ENCODE assay signal across 23 mouse cellular contexts in genomic region chr19:58586046-58586445, GRCm38 (mm10).
DNase-seq lines count a peak whose midpoint lies in the region; TF ChIP-seq lines count a peak whose summit lies in the region.
"Had no signal": no experiment of that assay in that cellular context is flagged by ENCODE, and none has a peak within 500 bp of the region (broad histone marks: within the 10 kb centered on the region; RNA-seq: fewer than 3 reads in every experiment).

No protein-coding gene starts in this region.

- TF ChIP-seq CTCF in CH12.LX (conservative IDR thresholded peaks at IDR 0.05 in 1 of 2, IDR thresholded peaks at IDR 0.05 in 1 of 2; ENCODE audit: low read depth in 2 of 2, low read length in 2 of 2) (no peak), E14TG2a.4 (conservative IDR thresholded peaks at IDR 0.05; ENCODE audit: low read length) (no peak)

- H3K79me2 ChIP-seq in CH12.LX (replicated peaks; ENCODE audit: control insufficient read depth, extremely low read depth, insufficient read depth, poor library complexity, severe bottlenecking): no peaks in the 10 kb centered on the region

- no peaks in the 10 kb centered on the region for H3K27me3 ChIP-seq in heart, embryonic 10.5 days (ENCODE audit: insufficient read depth, poor library complexity, severe bottlenecking)
- no peaks in the 10 kb centered on the region for H3K27me3 ChIP-seq in CH12.LX (replicated peaks)
- H3K27me3 ChIP-seq in E14TG2a.4 (ENCODE audit: insufficient read depth, low read length): no peaks in the 10 kb centered on the region
- H3K27me3 ChIP-seq: embryonic facial prominence, embryonic 13.5 days; embryonic facial prominence, embryonic 15.5 days; forebrain, embryonic 12.5 days had no signal

- H3K9me3 ChIP-seq in heart, embryonic 10.5 days: no peaks in the 10 kb centered on the region
- H3K9me3 ChIP-seq in CH12.LX (replicated peaks; ENCODE audit: low read length) (no peaks in the 10 kb centered on the region), E14TG2a.4 (ENCODE audit: low read length) (no peaks in the 10 kb centered on the region)
- H3K9me3 ChIP-seq: embryonic facial prominence, embryonic 13.5 days; embryonic facial prominence, embryonic 15.5 days; forebrain, embryonic 10.5 days; forebrain, embryonic 12.5 days had no signal

- no peaks in the 10 kb centered on the region for H3K36me3 ChIP-seq in heart, embryonic 10.5 days
- no peaks in the 10 kb centered on the region for H3K36me3 ChIP-seq in CH12.LX (replicated peaks in 1 of 2; ENCODE audit: control insufficient read depth in 1 of 2, insufficient read depth in 1 of 2, low read length in 1 of 2)
- no peaks in the 10 kb centered on the region for H3K36me3 ChIP-seq in E14TG2a.4 (ENCODE audit: insufficient read depth, low read length)
- H3K36me3 ChIP-seq: embryonic facial prominence, embryonic 13.5 days; embryonic facial prominence, embryonic 15.5 days; forebrain, embryonic 10.5 days; forebrain, embryonic 12.5 days; G1E had no signal

- in situ Hi-C loops in CH12.LX (cut with MboI; ENCODE audit: low pct_ligation_motif_present, low pct_unique_long_range_greater_than_20kb, low sequenced_read_pairs): no loop called here

- peak; percentile 20 for DNase-seq in heart, embryonic 10.5 days (ENCODE audit: low spot score)
- DNase-seq in heart, adult 8-10 months (ENCODE audit: low spot score): no peak
- DNase-seq in CH12.LX (ENCODE audit: extremely low read depth): no peak
- DNase-seq in R1 (ENCODE audit: low read depth, low spot score): peak; percentile 57
- no peak for DNase-seq in right cerebral cortex, postnatal 36 days (ENCODE audit: low spot score in 2 of 2)
- no peak for DNase-seq in adrenal gland, postnatal 25 days
- DNase-seq in Muller cell, postnatal 12 days (ENCODE audit: inconsistent ontology term): no peak
- DNase-seq: adrenal gland, adult 8-10 months; adrenal gland, postnatal 14 days; cerebellum, adult 11 months; cerebellum, adult 18-20 months; cerebellum, adult 8-10 months; cerebellum, adult 9-11 months; cerebellum, postnatal 14 days; cerebellum, postnatal 36 days; embryo, embryonic 11 days had no signal

- no peaks in the 10 kb centered on the region for H3K4me1 ChIP-seq in heart, embryonic 10.5 days
- no peaks in the 10 kb centered on the region for H3K4me1 ChIP-seq in CH12.LX (ENCODE audit: control insufficient read depth in 1 of 2, insufficient read depth in 2 of 2)
- H3K4me1 ChIP-seq in E14TG2a.4 (replicated peaks; ENCODE audit: low read depth, low read length): peaks cover 24% of the 10 kb centered on the region
- H3K4me1 ChIP-seq: forebrain, embryonic 10.5 days; forebrain, embryonic 12.5 days had no signal

- TF ChIP-seq POLR2A in CH12.LX (IDR thresholded peaks at IDR 0.05; ENCODE audit: low read depth, low read length): no peak

- 64% methylated on average over 2 of the region's 2 CpGs for WGBS in heart, embryonic 10.5 days

- H3K4me2 ChIP-seq in CH12.LX (ENCODE audit: insufficient read depth, low read depth, poor library complexity, severe bottlenecking): peak overlapping the region; percentile 22
- H3K4me2 ChIP-seq: embryonic facial prominence, embryonic 13.5 days; embryonic facial prominence, embryonic 15.5 days; forebrain, embryonic 12.5 days had no signal

- dilution Hi-C loops in CH12.LX (cut with MboI; ENCODE audit: extremely low pct_ligation_motif_present, extremely low pct_unique_long_range_greater_than_20kb, low sequenced_read_pairs): no loop called here

- no peak overlapping the region for H3K9ac ChIP-seq in CH12.LX (ENCODE audit: insufficient read depth, low read depth)
- H3K9ac ChIP-seq: embryonic facial prominence, embryonic 13.5 days; embryonic facial prominence, embryonic 15.5 days; forebrain, embryonic 12.5 days had no signal

- no peak for TF ChIP-seq RAD21 in CH12.LX (IDR thresholded peaks at IDR 0.05; ENCODE audit: low read depth, low read length)

- H3K27ac ChIP-seq in heart, embryonic 10.5 days: no peak overlapping the region
- H3K27ac ChIP-seq in CH12.LX (ENCODE audit: insufficient read depth, low read depth): no peak overlapping the region
- H3K27ac ChIP-seq: embryonic facial prominence, embryonic 13.5 days; embryonic facial prominence, embryonic 15.5 days; forebrain, embryonic 10.5 days; forebrain, embryonic 12.5 days had no signal

- no peak for TF ChIP-seq EP300 in CH12.LX (IDR thresholded peaks at IDR 0.05; ENCODE audit: low read length)

- H3K4me3 ChIP-seq in heart, embryonic 10.5 days: no peak overlapping the region
- H3K4me3 ChIP-seq in CH12.LX (replicated peaks in 1 of 3; ENCODE audit: low read depth in 2 of 3, low read length in 2 of 3, poor library complexity in 1 of 3) (no peak overlapping the region), E14TG2a.4 (replicated peaks; ENCODE audit: low read length) (peak overlapping the region; percentile 43)
- H3K4me3 ChIP-seq: embryonic facial prominence, embryonic 13.5 days; embryonic facial prominence, embryonic 15.5 days; erythroblast, embryonic 14.5 days; forebrain, embryonic 10.5 days; forebrain, embryonic 12.5 days had no signal

TF ChIP-seq in CH12.LX, 34 proteins besides CTCF, POLR2A, EP300 and RAD21:
- TF ChIP-seq TCF12 (IDR thresholded peaks at IDR 0.05; ENCODE audit: low read depth, low read length): no peak
- TF ChIP-seq USF2 (conservative IDR thresholded peaks at IDR 0.05; ENCODE audit: low read depth, low read length): no peak
- TF ChIP-seq MAX (IDR thresholded peaks at IDR 0.05; ENCODE audit: low read length): no peak
- no peak for TF ChIP-seq JUN (IDR thresholded peaks at IDR 0.05; ENCODE audit: insufficient read depth, low read depth, low read length)
- TF ChIP-seq SIN3A (IDR thresholded peaks at IDR 0.05; ENCODE audit: low read length): no peak
- no peak for TF ChIP-seq MEF2A (IDR thresholded peaks at IDR 0.05; ENCODE audit: borderline replicate concordance, low read depth, low read length)
- TF ChIP-seq ZKSCAN1 (IDR thresholded peaks at IDR 0.05; ENCODE audit: borderline replicate concordance, low read depth, low read length): no peak
- TF ChIP-seq IRF4 (IDR thresholded peaks at IDR 0.05; ENCODE audit: low read depth, low read length): no peak
- no peak for TF ChIP-seq MXI1 (IDR thresholded peaks at IDR 0.05; ENCODE audit: low read depth, low read length)
- TF ChIP-seq SMC3 (IDR thresholded peaks at IDR 0.05; ENCODE audit: low read depth, low read length): no peak

Comparison
In these comparisons a context has a peak if more than half of its experiments do, and no peak if none do; other contexts are left out.
1. DNase-seq: peak in heart, embryonic 10.5 days (single experiment) and R1 (single experiment); none in heart, adult 8-10 months (single experiment), CH12.LX (single experiment), right cerebral cortex, postnatal 36 days (0 of 2), adrenal gland, postnatal 25 days (single experiment) and Muller cell, postnatal 12 days (single experiment).